Mouse (Mus musculus): ENCODE data around the gene Mrc2. TPM values are rescaled to one million over a fixed set of nuclear protein-coding genes. Genes with fewer than 3 reads are reported as not detected.

Gene Mrc2
- total RNA-seq (2021) (10 to 100 TPM; 17.0 to 24.9 TPM), polyA plus RNA-seq (2012; rRNA removed) (30.2 and 35.7 TPM in 2 replicates)
- long read RNA-seq, full-length matches to known transcripts, result 2 of 13 reads
- long read RNA-seq, partial matches to known transcripts, result 8 of 13 reads
- long read RNA-seq, other reads (novel, unspliced or antisense), result 3 of 13 reads

- DNase-seq, result peak; percentile 63
These were observed at the start of gene Mrc2 for GRCm38 (mm10) chr11:105292124-105293071. Gene Mrc2, plus strand, starts transcription at chr11:105292643.

- DNase-seq, result no peak
These were observed 46.1 kb upstream of the Mrc2 start for GRCm38 (mm10) chr11:105246369-105246768.

- DNase-seq, result no peak
These were observed 45.7 kb upstream of the Mrc2 start for GRCm38 (mm10) chr11:105246785-105247184.

- no peak for DNase-seq
These were observed 45.1 kb upstream of the Mrc2 start for GRCm38 (mm10) chr11:105247321-105247720.

GRCm38 (mm10) chr11:105259733-105260132, 32.7 kb upstream of the Mrc2 start:
- no peak for DNase-seq

- no peak for DNase-seq
These were observed 31.3 kb upstream of the Mrc2 start for GRCm38 (mm10) chr11:105261116-105261515.

GRCm38 (mm10) chr11:105261601-105262351, 30.7 kb upstream of the Mrc2 start:
- no peak for DNase-seq

GRCm38 (mm10) chr11:105264506-105264905, 27.9 kb upstream of the Mrc2 start:
- no peak for DNase-seq

- DNase-seq, result no peak
These were observed 27.5 kb upstream of the Mrc2 start for GRCm38 (mm10) chr11:105264988-105265387.

- DNase-seq, result peak; percentile 39
These were observed 22.3 kb upstream of the Mrc2 start for GRCm38 (mm10) chr11:105270155-105270554.

- no peak for DNase-seq
These were observed 12.0 kb upstream of the Mrc2 start for GRCm38 (mm10) chr11:105280456-105280855.

- no peak for DNase-seq
These were observed 11.2 kb upstream of the Mrc2 start for GRCm38 (mm10) chr11:105281291-105281690.

- DNase-seq, result no peak
These were observed 10.5 kb upstream of the Mrc2 start for GRCm38 (mm10) chr11:105281763-105282459.

GRCm38 (mm10) chr11:105282460-105282859, 10.0 kb upstream of the Mrc2 start:
- DNase-seq, result no peak

GRCm38 (mm10) chr11:105283016-105283415, 9.4 kb upstream of the Mrc2 start:
- DNase-seq, result no peak

GRCm38 (mm10) chr11:105285720-105286119, 6.7 kb upstream of the Mrc2 start:
- no peak for DNase-seq

- DNase-seq, result no peak
These were observed 3.0 kb upstream of the Mrc2 start for GRCm38 (mm10) chr11:105289403-105289802.

GRCm38 (mm10) chr11:105291681-105292123, 741 bp upstream of the Mrc2 start:
- DNase-seq, result no peak

- peak; percentile 21 for DNase-seq
These were observed 698 bp downstream of the Mrc2 start for GRCm38 (mm10) chr11:105293101-105293581.

GRCm38 (mm10) chr11:105293901-105294494, 1.6 kb downstream of the Mrc2 start:
- no peak for DNase-seq

GRCm38 (mm10) chr11:105296084-105296483, 3.6 kb downstream of the Mrc2 start:
- DNase-seq, result no peak
